Mouse (Mus musculus): Measurements from ENCODE around the gene Zfp281. TPM values are rescaled to one million over a fixed set of nuclear protein-coding genes. Genes with fewer than 3 reads are reported as not detected.

Zfp281 gene
- polyA plus RNA-seq, 1 experiment from 2014 or later: 19.5 TPM

GRCm38 (mm10) chr1:136675736-136676444 is 51.2 kb downstream of the Zfp281 start:
- Histone ChIP-seq H3K4me1 (ENCODE audit: insufficient read depth, low read length) (peaks cover 11% of the 10 kb centered on the region), H3K36me3 (ENCODE audit: insufficient read depth, low read length) (no peaks in the 10 kb centered on the region), H3K4me3 (ENCODE audit: low read length) (no peak overlapping the region), H3K27me3 (ENCODE audit: insufficient read depth, low read length) (no peaks in the 10 kb centered on the region), H3K9me3 (ENCODE audit: low read length) (no peaks in the 10 kb centered on the region), H3K9ac (replicated peaks; ENCODE audit: low read length) (no peak overlapping the region), H3K4me2 (replicated peaks; ENCODE audit: low read depth, low read length) (no peak overlapping the region), H3K27ac (ENCODE audit: low read length) (no peak overlapping the region)
- WGBS: 86% methylated on average over 16 of the region's 16 CpGs
- no peak for ATAC-seq (ENCODE audit: low FRiP score, low TSS enrichment)

DNA sequence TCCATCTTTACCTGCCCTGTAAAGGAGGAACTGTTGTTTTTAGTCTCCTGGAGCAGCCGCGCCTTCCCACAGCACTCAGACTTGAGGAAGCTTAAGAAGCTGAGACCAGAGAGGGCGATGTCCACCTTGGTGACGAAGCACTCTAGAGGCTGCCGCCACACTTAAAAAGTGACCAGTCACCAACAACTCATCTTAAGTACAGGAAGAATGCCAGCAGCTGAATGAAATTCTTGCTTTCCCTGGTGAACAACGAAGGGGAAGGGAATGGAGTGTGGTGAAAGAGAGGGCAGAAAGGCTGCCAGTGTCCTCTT is 51.7 kb downstream of the Zfp281 start:
- Histone ChIP-seq H3K4me1 (ENCODE audit: insufficient read depth, low read length) (peaks cover 11% of the 10 kb centered on the region), H3K9me3 (ENCODE audit: low read length) (no peaks in the 10 kb centered on the region), H3K27ac (ENCODE audit: low read length) (no peak overlapping the region), H3K27me3 (ENCODE audit: insufficient read depth, low read length) (no peaks in the 10 kb centered on the region), H3K4me2 (replicated peaks; ENCODE audit: low read depth, low read length) (no peak overlapping the region), H3K4me3 (ENCODE audit: low read length) (no peak overlapping the region), H3K36me3 (ENCODE audit: insufficient read depth, low read length) (no peaks in the 10 kb centered on the region), H3K9ac (replicated peaks; ENCODE audit: low read length) (no peak overlapping the region)
- 85% methylated on average over 6 of the region's 6 CpGs for WGBS
- no peak for ATAC-seq (ENCODE audit: low FRiP score, low TSS enrichment)

DNA sequence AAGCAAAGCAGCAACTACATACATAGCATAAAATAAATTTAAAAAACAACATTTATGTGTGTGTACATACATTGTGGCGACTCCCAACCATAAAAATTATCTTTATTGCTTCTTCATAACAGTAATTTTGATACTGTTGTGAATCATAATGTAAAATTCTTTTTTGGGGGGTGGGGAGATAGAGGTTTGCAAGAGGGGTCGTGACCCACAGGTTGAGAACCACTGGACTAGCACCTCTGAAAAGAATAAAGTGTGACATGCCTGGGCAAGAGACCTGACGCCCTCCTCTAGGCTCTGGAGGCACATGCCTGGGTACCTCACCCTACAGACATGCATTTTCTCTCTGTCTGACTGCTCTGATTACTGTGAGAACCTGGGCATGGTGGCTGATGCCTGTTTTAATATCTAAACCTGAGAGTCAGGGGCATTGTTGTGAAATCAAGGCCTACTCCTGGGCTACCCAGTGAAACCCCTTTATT is 53.2 kb downstream of the Zfp281 start:
- H3K36me3 ChIP-seq (ENCODE audit: insufficient read depth, low read length): no peaks in the 10 kb centered on the region
- 90% methylated on average over 3 of the region's 3 CpGs for WGBS
- no peak overlapping the region for H3K27ac ChIP-seq (ENCODE audit: low read length)
- no peak overlapping the region for H3K4me2 ChIP-seq (replicated peaks; ENCODE audit: low read depth, low read length)
- H3K4me3 ChIP-seq (ENCODE audit: low read length): no peak overlapping the region
- peaks cover 11% of the 10 kb centered on the region; the same call in 1 of the 2 replicates for H3K4me1 ChIP-seq (ENCODE audit: insufficient read depth, low read length)
- H3K9me3 ChIP-seq (ENCODE audit: low read length): no peaks in the 10 kb centered on the region
- no peak for ATAC-seq (ENCODE audit: low FRiP score, low TSS enrichment)
- H3K9ac ChIP-seq (replicated peaks; ENCODE audit: low read length): no peak overlapping the region
- H3K27me3 ChIP-seq (ENCODE audit: insufficient read depth, low read length): no peaks in the 10 kb centered on the region

GRCm38 (mm10) chr1:136678836-136679235 is 54.1 kb downstream of the Zfp281 start:
- 39% methylated on average over 4 of the region's 4 CpGs for WGBS
- Histone ChIP-seq H3K4me2 (replicated peaks; ENCODE audit: low read depth, low read length) (no peak overlapping the region), H3K27me3 (ENCODE audit: insufficient read depth, low read length) (no peaks in the 10 kb centered on the region), H3K9ac (replicated peaks; ENCODE audit: low read length) (no peak overlapping the region), H3K9me3 (ENCODE audit: low read length) (no peaks in the 10 kb centered on the region), H3K36me3 (ENCODE audit: insufficient read depth, low read length) (no peaks in the 10 kb centered on the region), H3K4me3 (ENCODE audit: low read length) (no peak overlapping the region), H3K27ac (ENCODE audit: low read length) (no peak overlapping the region), H3K4me1 (ENCODE audit: insufficient read depth, low read length) (peaks cover 18% of the 10 kb centered on the region; the same call in 1 of the 2 replicates)
- no peak for ATAC-seq (ENCODE audit: low FRiP score, low TSS enrichment)

Other genes with a start within 250 kb of the Zfp281 start
- gene Ddx59, start 209.6 kb upstream of the Zfp281 start, polyA plus RNA-seq (2015; fragmentation: Nextera tagmentation; extraction: Ambion mirVana): 17.8 and 19.9 TPM in 2 replicates
- 4.7 and 6.7 TPM in 2 replicates for gene Kif14, start 158.6 kb upstream of the Zfp281 start, polyA plus RNA-seq (2015; fragmentation: Nextera tagmentation; extraction: Ambion mirVana)

Data from kidney, embryonic 16.5 days (tissue).